Mouse (Mus musculus): ENCODE measurements around the gene 1700066M21Rik. TPM values are rescaled to one million over a fixed set of nuclear protein-coding genes. Genes with fewer than 3 reads are reported as not detected.

Gene 1700066M21Rik
- polyA plus RNA-seq, 2 experiments = 8.2 to 14.7 TPM

DNA sequence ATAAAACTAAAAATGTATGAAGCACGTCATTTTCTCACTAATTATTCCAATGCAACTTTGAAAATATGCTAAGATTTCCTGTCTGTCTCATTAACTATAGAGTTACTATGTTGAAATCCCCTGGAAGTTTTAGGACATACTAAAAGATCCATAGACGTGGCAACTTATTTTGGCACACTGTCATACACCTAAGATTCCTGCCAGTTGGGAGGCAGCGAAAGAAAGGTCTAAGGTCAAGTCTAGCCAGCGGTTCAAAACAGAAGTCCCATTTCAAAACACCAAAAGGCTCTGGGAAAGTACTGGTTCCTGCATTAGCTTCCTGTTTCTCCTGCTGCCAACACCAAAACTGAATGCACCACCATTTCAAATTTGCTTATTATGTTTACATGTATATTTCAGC is 15.0 kb downstream of the 1700066M21Rik start:
- H3K4me2 ChIP-seq (replicated peaks; ENCODE audit: low read depth, low read length, severe bottlenecking) = no peak overlapping the region
- H3K9me3 ChIP-seq (ENCODE audit: control insufficient read depth, low read length) = no peaks in the 10 kb centered on the region
- peaks cover 60% of the 10 kb centered on the region for H3K36me3 ChIP-seq (ENCODE audit: control insufficient read depth, insufficient read depth, low read length)
- H3K27ac ChIP-seq (replicated peaks; ENCODE audit: low read depth, low read length) = no peak overlapping the region
- 84% methylated on average over 4 of the region's 4 CpGs for WGBS
- no peak for TF ChIP-seq POLR2A (IDR thresholded peaks at IDR 0.05; ENCODE audit: borderline replicate concordance, extremely low read depth, insufficient read depth, insufficient read length)
- H3K27me3 ChIP-seq (ENCODE audit: control insufficient read depth, insufficient read depth, low read length) = no peaks in the 10 kb centered on the region
- H3K4me1 ChIP-seq (ENCODE audit: control insufficient read depth, insufficient read depth, low read length) = no peaks in the 10 kb centered on the region
- ATAC-seq (ENCODE audit: low FRiP score, low read depth) (no peak), DNase-seq (ENCODE audit: low spot score) (no peak)
- H3K4me3 ChIP-seq (replicated peaks; ENCODE audit: low read length) = no peak overlapping the region
- no peak overlapping the region for H3K9ac ChIP-seq (ENCODE audit: low read depth, low read length, severe bottlenecking)

DNA sequence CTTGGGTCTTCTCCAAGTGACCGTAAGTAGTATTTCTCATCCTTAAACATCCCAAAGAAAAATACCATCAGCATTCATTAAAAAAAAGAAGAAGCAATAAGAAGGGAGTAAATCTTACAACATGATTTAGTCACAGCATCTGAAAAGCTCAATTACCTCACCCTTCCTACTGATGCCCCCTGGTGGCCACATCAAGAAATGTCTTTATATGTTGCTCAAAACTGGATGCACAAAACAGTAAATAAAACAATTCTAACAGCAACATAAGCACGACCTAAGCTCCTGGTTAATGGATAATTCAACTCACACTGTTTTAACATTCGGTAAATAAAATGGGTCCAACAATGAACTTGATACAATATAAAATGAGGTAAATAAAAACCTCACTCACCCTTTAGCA is 16.6 kb downstream of the 1700066M21Rik start:
- TF ChIP-seq POLR2A (IDR thresholded peaks at IDR 0.05; ENCODE audit: borderline replicate concordance, extremely low read depth, insufficient read depth, insufficient read length) = no peak

DNA sequence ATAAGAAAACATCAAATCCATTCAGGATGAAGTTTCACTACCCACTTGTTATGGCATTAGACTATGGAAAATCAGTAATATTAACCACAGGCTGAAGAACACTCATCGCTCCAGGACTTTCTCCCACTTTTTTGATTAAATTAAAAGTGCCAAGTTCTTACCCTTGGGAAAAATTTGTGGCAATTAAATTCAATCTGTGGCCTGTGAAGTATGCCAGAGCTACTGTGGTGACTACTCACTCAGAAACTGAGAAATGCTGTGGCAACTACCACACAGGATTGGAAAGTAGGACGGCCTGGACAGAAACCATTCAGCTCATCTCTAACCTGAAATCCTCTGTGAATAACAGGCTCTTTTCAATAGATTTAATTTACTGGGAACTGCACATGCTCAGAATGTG is 22.9 kb downstream of the 1700066M21Rik start:
- whole genome bisulfite sequencing = 87% methylated on average over 2 of the region's 2 CpGs
- H3K36me3 ChIP-seq (ENCODE audit: control insufficient read depth, insufficient read depth, low read length) = peaks cover 37% of the 10 kb centered on the region
- H3K9ac ChIP-seq (ENCODE audit: low read depth, low read length, severe bottlenecking) = no peak overlapping the region

More for the DNA sequence above, 16.6 kb downstream of the 1700066M21Rik start:
- peaks cover 62% of the 10 kb centered on the region for H3K36me3 ChIP-seq (ENCODE audit: control insufficient read depth, insufficient read depth, low read length)
- H3K27me3 ChIP-seq (ENCODE audit: control insufficient read depth, insufficient read depth, low read length) = no peaks in the 10 kb centered on the region
- H3K4me3 ChIP-seq (replicated peaks; ENCODE audit: low read length) = no peak overlapping the region
- ATAC-seq (ENCODE audit: low FRiP score, low read depth) (no peak), DNase-seq (ENCODE audit: low spot score) (peak; percentile 38)
- no peak overlapping the region for H3K4me2 ChIP-seq (replicated peaks; ENCODE audit: low read depth, low read length, severe bottlenecking)
- H3K9me3 ChIP-seq (ENCODE audit: control insufficient read depth, low read length) = no peaks in the 10 kb centered on the region
- no peaks in the 10 kb centered on the region for H3K4me1 ChIP-seq (ENCODE audit: control insufficient read depth, insufficient read depth, low read length)
- H3K9ac ChIP-seq (ENCODE audit: low read depth, low read length, severe bottlenecking) = no peak overlapping the region
- 68% methylated on average over 3 of the region's 3 CpGs for WGBS
- H3K27ac ChIP-seq (replicated peaks; ENCODE audit: low read depth, low read length) = no peak overlapping the region

DNA sequence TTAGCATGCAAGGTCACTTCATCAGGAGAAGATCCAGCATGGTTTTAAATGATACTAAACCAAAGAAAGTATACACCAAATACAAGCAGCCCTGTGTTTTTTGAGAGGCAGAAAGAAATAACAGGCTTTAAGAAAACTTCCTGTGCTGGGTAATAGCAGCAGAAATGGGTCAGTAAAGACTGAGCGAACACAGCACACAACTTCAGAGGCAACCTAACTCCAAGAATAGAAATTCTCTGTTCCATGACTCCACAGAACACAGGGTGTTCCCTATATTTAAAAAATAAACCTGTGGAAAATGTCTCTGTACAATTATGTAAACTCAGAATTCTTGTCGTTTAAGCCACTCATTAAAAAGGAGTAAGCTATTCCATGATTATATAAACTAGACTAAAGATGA is 23.5 kb downstream of the 1700066M21Rik start:
- 86% methylated on average over 2 of the region's 2 CpGs for WGBS

More for the DNA sequence above, 22.9 kb downstream of the 1700066M21Rik start:
- DNase-seq (ENCODE audit: low spot score) = no peak
- no peak overlapping the region for H3K4me2 ChIP-seq (replicated peaks; ENCODE audit: low read depth, low read length, severe bottlenecking)
- no peak overlapping the region for H3K4me3 ChIP-seq (replicated peaks; ENCODE audit: low read length)
- H3K4me1 ChIP-seq (ENCODE audit: control insufficient read depth, insufficient read depth, low read length) = peaks cover 2% of the 10 kb centered on the region; the same call in 1 of the 2 replicates
- no peaks in the 10 kb centered on the region for H3K27me3 ChIP-seq (ENCODE audit: control insufficient read depth, insufficient read depth, low read length)
- no peaks in the 10 kb centered on the region for H3K9me3 ChIP-seq (ENCODE audit: control insufficient read depth, low read length)
- H3K27ac ChIP-seq (replicated peaks; ENCODE audit: low read depth, low read length) = no peak overlapping the region
- TF ChIP-seq POLR2A (IDR thresholded peaks at IDR 0.05; ENCODE audit: borderline replicate concordance, extremely low read depth, insufficient read depth, insufficient read length) = no peak
- no peak for ATAC-seq (ENCODE audit: low FRiP score, low read depth)

DNA sequence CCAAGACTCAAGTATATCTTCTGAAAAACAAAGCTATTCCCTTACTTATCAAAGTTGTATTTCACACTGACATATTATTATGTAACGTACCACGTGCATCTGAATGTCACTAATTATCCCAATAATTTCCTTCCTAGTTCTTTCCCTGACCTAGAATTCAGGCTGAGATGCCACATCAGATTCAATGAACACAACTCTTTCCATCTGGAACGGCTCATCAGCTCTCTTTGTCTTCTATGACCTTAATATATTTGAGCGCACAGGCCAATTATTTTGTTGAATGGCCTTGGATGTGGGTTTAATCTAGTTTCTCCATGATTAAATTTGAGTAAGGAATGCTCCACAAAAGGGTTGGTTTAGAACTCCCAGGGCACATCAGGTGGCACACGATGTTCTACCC is 24.7 kb downstream of the 1700066M21Rik start:
- DNase-seq (ENCODE audit: low spot score) (no peak), ATAC-seq (ENCODE audit: low FRiP score, low read depth) (no peak)
- no peak overlapping the region for H3K4me3 ChIP-seq (replicated peaks; ENCODE audit: low read length)
- H3K9ac ChIP-seq (ENCODE audit: low read depth, low read length, severe bottlenecking) = no peak overlapping the region
- peaks cover 5% of the 10 kb centered on the region; the same call in 1 of the 2 replicates for H3K4me1 ChIP-seq (ENCODE audit: control insufficient read depth, insufficient read depth, low read length)
- H3K27me3 ChIP-seq (ENCODE audit: control insufficient read depth, insufficient read depth, low read length) = no peaks in the 10 kb centered on the region
- 92% methylated on average over 5 of the region's 5 CpGs for WGBS
- no peak for TF ChIP-seq POLR2A (IDR thresholded peaks at IDR 0.05; ENCODE audit: borderline replicate concordance, extremely low read depth, insufficient read depth, insufficient read length)
- no peak overlapping the region for H3K4me2 ChIP-seq (replicated peaks; ENCODE audit: low read depth, low read length, severe bottlenecking)
- H3K27ac ChIP-seq (replicated peaks; ENCODE audit: low read depth, low read length) = no peak overlapping the region
- peaks cover 23% of the 10 kb centered on the region for H3K36me3 ChIP-seq (ENCODE audit: control insufficient read depth, insufficient read depth, low read length)
- H3K9me3 ChIP-seq (ENCODE audit: control insufficient read depth, low read length) = no peaks in the 10 kb centered on the region

More for the DNA sequence above, 23.5 kb downstream of the 1700066M21Rik start:
- peaks cover 33% of the 10 kb centered on the region for H3K36me3 ChIP-seq (ENCODE audit: control insufficient read depth, insufficient read depth, low read length)
- no peak for TF ChIP-seq POLR2A (IDR thresholded peaks at IDR 0.05; ENCODE audit: borderline replicate concordance, extremely low read depth, insufficient read depth, insufficient read length)
- DNase-seq (ENCODE audit: low spot score) (no peak), ATAC-seq (ENCODE audit: low FRiP score, low read depth) (no peak)
- no peak overlapping the region for H3K4me3 ChIP-seq (replicated peaks; ENCODE audit: low read length)
- H3K27me3 ChIP-seq (ENCODE audit: control insufficient read depth, insufficient read depth, low read length) = no peaks in the 10 kb centered on the region
- no peak overlapping the region for H3K4me2 ChIP-seq (replicated peaks; ENCODE audit: low read depth, low read length, severe bottlenecking)
- no peaks in the 10 kb centered on the region for H3K9me3 ChIP-seq (ENCODE audit: control insufficient read depth, low read length)
- H3K4me1 ChIP-seq (ENCODE audit: control insufficient read depth, insufficient read depth, low read length) = peaks cover 5% of the 10 kb centered on the region; the same call in 1 of the 2 replicates
- no peak overlapping the region for H3K9ac ChIP-seq (ENCODE audit: low read depth, low read length, severe bottlenecking)
- H3K27ac ChIP-seq (replicated peaks; ENCODE audit: low read depth, low read length) = no peak overlapping the region
